Mouse (Mus musculus) E14TG2a.4 (cell line): Measurements from ENCODE around the gene Gm21095.
"Not testable (repeated sequence)": the region's sequence is repeated elsewhere in the genome, so short reads cannot be mapped to it uniquely, and the experiment has no call there.

Source experiments
- H3K27me3 ChIP-seq: 2 replicates; pipeline ENCODE4 v1.6.1; 2014; ENCODE audit warnings: low read length, control low read depth; ENCODE audit not compliant: insufficient read depth
- H3K36me3 ChIP-seq: 2 replicates; pipeline ENCODE4 v1.6.1; 2014; ENCODE audit warnings: low read length, control low read depth; ENCODE audit not compliant: insufficient read depth
- H3K4me1 ChIP-seq: replicated peaks from 2 replicates; pipeline ENCODE4 v1.6.1; 2014; ENCODE audit warnings: low read depth, low read length, control low read depth
- H3K4me3 ChIP-seq: replicated peaks from 2 replicates; pipeline ENCODE4 v1.5.1; 2014; ENCODE audit warnings: mild to moderate bottlenecking, low read length
- H3K9me3 ChIP-seq: 2 replicates; pipeline ENCODE4 v1.6.1; 2014; ENCODE audit warnings: low read length, control low read depth

The Gm21095 gene

GRCm38 (mm10) chrY:84096979-84097378 is at the start of gene Gm21095:
Gene Gm21095, plus strand, starts transcription at chrY:84097279.
- H3K9me3 ChIP-seq, H3K4me3 ChIP-seq, H3K4me1 ChIP-seq, H3K36me3 ChIP-seq, H3K27me3 ChIP-seq: not testable (repeated sequence)
